Mouse (Mus musculus) neural tube, embryonic 15.5 days (tissue): Measurements from ENCODE around the gene Sox2. TPM values are rescaled to one million over a fixed set of nuclear protein-coding genes. Genes with fewer than 3 reads are reported as not detected.

Experiments used
- ATAC-seq: fragments of 200-750 bp; cut with Nextera tagmentation; 2 replicates; pipeline ENCODE4 v1.8.0; 2017; ENCODE audit warnings: mild to moderate bottlenecking, moderate TSS enrichment, moderate library complexity; ENCODE audit not compliant: low FRiP score
- H3K27ac ChIP-seq: fragments of 300-500 bp; sonication (generic); replicated peaks from 2 replicates; pipeline ENCODE4 v1.5.1; 2015; ENCODE audit warnings: mild to moderate bottlenecking, inconsistent platforms
- H3K27me3 ChIP-seq: fragments of 300-500 bp; sonication (generic); replicated peaks from 2 replicates; pipeline ENCODE4 v1.6.1; 2015; ENCODE audit warnings: inconsistent platforms
- H3K36me3 ChIP-seq: fragments of 300-500 bp; sonication (generic); 2 replicates; pipeline ENCODE4 v1.6.1; 2015; ENCODE audit warnings: inconsistent platforms
- H3K4me1 ChIP-seq: fragments of 300-500 bp; sonication (generic); 2 replicates; pipeline ENCODE4 v1.6.1; 2015; ENCODE audit warnings: inconsistent platforms
- H3K4me2 ChIP-seq: fragments of 300-500 bp; sonication (generic); 2 replicates; pipeline ENCODE4 v1.6.1; 2015; ENCODE audit warnings: inconsistent platforms, mild to moderate bottlenecking, moderate library complexity
- H3K4me3 ChIP-seq: fragments of 300-500 bp; sonication (generic); replicated peaks from 2 replicates; pipeline ENCODE4 v1.5.1; 2015; ENCODE audit warnings: mild to moderate bottlenecking, inconsistent platforms
- H3K9ac ChIP-seq: fragments of 300-500 bp; sonication (generic); replicated peaks from 2 replicates; pipeline ENCODE4 v1.6.1; 2015; ENCODE audit warnings: mild to moderate bottlenecking, inconsistent platforms
- H3K9me3 ChIP-seq: fragments of 300-500 bp; sonication (generic); replicated peaks from 2 replicates; pipeline ENCODE4 v1.6.1; 2016; ENCODE audit warnings: inconsistent platforms
- WGBS: fragments of 180-500 bp; shearing (Covaris S2); methylation state at CpG from one replicate; pipeline ENCODE4 v1.1.7; 2015; ENCODE audit warnings: mixed read lengths; 5-methylcytosine and 5-hydroxymethylcytosine counted together
- polyA plus RNA-seq: library from polyadenylated mRNA; unstranded; fragments of >200 nt; fragmentation: Nextera tagmentation; extraction: Ambion mirVana; gene quantifications from 2 replicates; pipeline ENCODE4 v1.2.1, GENCODE M21; 2015

The Sox2 gene
- polyA plus RNA-seq, 1 experiment from 2014 or later, result 13.4 TPM

GRCm38 (mm10) chr3:34662008-34662711, 12.0 kb downstream of the Sox2 start:
- Histone ChIP-seq H3K9ac (no peak overlapping the region), H3K27ac (peak overlapping the region; percentile 78), H3K27me3 (peaks cover 76% of the 10 kb centered on the region), H3K36me3 (no peaks in the 10 kb centered on the region), H3K4me1 (peaks cover 25% of the 10 kb centered on the region), H3K4me3 (no peak overlapping the region), H3K4me2 (peak overlapping the region; percentile 59), H3K9me3 (no peaks in the 10 kb centered on the region)
- no peak for ATAC-seq
- 4% methylated on average over 15 of the region's 15 CpGs for WGBS

- ATAC-seq, result no peak
- peaks cover 73% of the 10 kb centered on the region for H3K27me3 ChIP-seq
- H3K4me3 ChIP-seq, result peak overlapping the region; percentile 33; the same call in 1 of the 2 replicates
- H3K27ac ChIP-seq, result peak overlapping the region; percentile 78
- peaks cover 25% of the 10 kb centered on the region for H3K4me1 ChIP-seq
- under 1% methylated on average over 53 of the region's 53 CpGs for WGBS
- no peaks in the 10 kb centered on the region for H3K9me3 ChIP-seq
- no peaks in the 10 kb centered on the region for H3K36me3 ChIP-seq
- peak overlapping the region; percentile 59 for H3K4me2 ChIP-seq
- 0 out of 2 replicates have a peak overlapping the region, but pooled peaks have one; percentile 1 for H3K9ac ChIP-seq
Observed at GRCm38 (mm10) chr3:34662712-34663655, 12.8 kb downstream of the Sox2 start.

GRCm38 (mm10) chr3:34663701-34664635, 13.8 kb downstream of the Sox2 start:
- no peaks in the 10 kb centered on the region for H3K9me3 ChIP-seq
- peak overlapping the region; percentile 78 for H3K27ac ChIP-seq
- peaks cover 30% of the 10 kb centered on the region for H3K4me1 ChIP-seq
- peak overlapping the region; percentile 18; the same call in 1 of the 2 replicates for H3K9ac ChIP-seq
- ATAC-seq, result peak; percentile 22; the same call in 1 of the 2 replicates
- H3K4me3 ChIP-seq, result peak overlapping the region; percentile 33
- WGBS, result under 1% methylated on average over 58 of the region's 58 CpGs
- H3K36me3 ChIP-seq, result no peaks in the 10 kb centered on the region
- peaks cover 72% of the 10 kb centered on the region for H3K27me3 ChIP-seq
- H3K4me2 ChIP-seq, result peak overlapping the region; percentile 59

GRCm38 (mm10) chr3:34664636-34665531, 14.7 kb downstream of the Sox2 start:
- WGBS, result 1% methylated on average over 31 of the region's 31 CpGs
- ATAC-seq, result no peak

GRCm38 (mm10) chr3:34665751-34666665, 15.8 kb downstream of the Sox2 start:
- no peak overlapping the region for H3K9ac ChIP-seq
- peak overlapping the region; percentile 59; the same call in 1 of the 2 replicates for H3K4me2 ChIP-seq
- H3K4me1 ChIP-seq, result peaks cover 30% of the 10 kb centered on the region
- peak; percentile 42 for ATAC-seq
- H3K36me3 ChIP-seq, result no peaks in the 10 kb centered on the region
- H3K9me3 ChIP-seq, result no peaks in the 10 kb centered on the region
- H3K27ac ChIP-seq, result peak overlapping the region; percentile 78
- H3K4me3 ChIP-seq, result no peak overlapping the region
- peaks cover 76% of the 10 kb centered on the region for H3K27me3 ChIP-seq
- WGBS, result 4% methylated on average over 10 of the region's 10 CpGs

More at GRCm38 (mm10) chr3:34664636-34665531, 14.7 kb downstream of the Sox2 start:
- Histone ChIP-seq H3K4me3 (peak overlapping the region; percentile 33), H3K9ac (0 out of 2 replicates have a peak overlapping the region, but pooled peaks have one; percentile 1), H3K9me3 (no peaks in the 10 kb centered on the region), H3K27me3 (peaks cover 75% of the 10 kb centered on the region), H3K36me3 (no peaks in the 10 kb centered on the region), H3K27ac (peak overlapping the region; percentile 78), H3K4me1 (peaks cover 30% of the 10 kb centered on the region), H3K4me2 (peak overlapping the region; percentile 59)

GRCm38 (mm10) chr3:34667180-34667579, 17.0 kb downstream of the Sox2 start:
- H3K4me1 ChIP-seq, result peaks cover 27% of the 10 kb centered on the region
- H3K36me3 ChIP-seq, result no peaks in the 10 kb centered on the region
- no peak for ATAC-seq
- H3K27ac ChIP-seq, result peak overlapping the region; percentile 78
- H3K9me3 ChIP-seq, result no peaks in the 10 kb centered on the region
- peaks cover 73% of the 10 kb centered on the region for H3K27me3 ChIP-seq
- H3K4me2 ChIP-seq, result no peak overlapping the region
- H3K9ac ChIP-seq, result no peak overlapping the region
- WGBS, result 20% methylated on average over 2 of the region's 2 CpGs
- no peak overlapping the region for H3K4me3 ChIP-seq

- peaks cover 22% of the 10 kb centered on the region for H3K4me1 ChIP-seq
- WGBS, result 4% methylated on average over 18 of the region's 18 CpGs
Observed at GRCm38 (mm10) chr3:34667881-34668817, 17.9 kb downstream of the Sox2 start.

GRCm38 (mm10) chr3:34671024-34671660, 20.9 kb downstream of the Sox2 start:
- 8% methylated on average over 15 of the region's 15 CpGs for WGBS
- Histone ChIP-seq H3K27me3 (peaks cover 60% of the 10 kb centered on the region), H3K4me1 (0 out of 2 replicates have a peak, but pooled peaks cover 10% of the 10 kb centered on the region), H3K4me3 (no peak overlapping the region), H3K27ac (peak overlapping the region; percentile 38; the same call in 1 of the 2 replicates), H3K4me2 (no peak overlapping the region), H3K36me3 (no peaks in the 10 kb centered on the region), H3K9ac (0 out of 2 replicates have a peak overlapping the region, but pooled peaks have one; percentile 5), H3K9me3 (no peaks in the 10 kb centered on the region)
- ATAC-seq, result no peak

More at GRCm38 (mm10) chr3:34667881-34668817, 17.9 kb downstream of the Sox2 start:
- peaks cover 76% of the 10 kb centered on the region for H3K27me3 ChIP-seq
- H3K9ac ChIP-seq, result no peak overlapping the region
- no peak for ATAC-seq
- H3K4me3 ChIP-seq, result no peak overlapping the region
- no peaks in the 10 kb centered on the region for H3K9me3 ChIP-seq
- no peak overlapping the region for H3K4me2 ChIP-seq
- peak overlapping the region; percentile 14; the same call in 1 of the 2 replicates for H3K27ac ChIP-seq
- H3K36me3 ChIP-seq, result no peaks in the 10 kb centered on the region
